Mouse (Mus musculus) heart, adult 9 months (tissue): ENCODE data around the gene Osbpl3.
A peak's percentile ranks its signal among the peaks of the same experiment; 100 is the strongest.

Source experiments
- DNase-seq, 2 experiments: peaks; one replicate each; pipeline ENCODE4 v3.0.0; 2022; ENCODE audit warnings: low spot score in 2 of 2

Osbpl3 gene

GRCm38 (mm10) chr6:50372516-50373424 is 83.2 kb downstream of the Osbpl3 start:
- no peak for DNase-seq

- DNase-seq: no peak
Observed at GRCm38 (mm10) chr6:50371501-50372086, 84.4 kb downstream of the Osbpl3 start.

DNA sequence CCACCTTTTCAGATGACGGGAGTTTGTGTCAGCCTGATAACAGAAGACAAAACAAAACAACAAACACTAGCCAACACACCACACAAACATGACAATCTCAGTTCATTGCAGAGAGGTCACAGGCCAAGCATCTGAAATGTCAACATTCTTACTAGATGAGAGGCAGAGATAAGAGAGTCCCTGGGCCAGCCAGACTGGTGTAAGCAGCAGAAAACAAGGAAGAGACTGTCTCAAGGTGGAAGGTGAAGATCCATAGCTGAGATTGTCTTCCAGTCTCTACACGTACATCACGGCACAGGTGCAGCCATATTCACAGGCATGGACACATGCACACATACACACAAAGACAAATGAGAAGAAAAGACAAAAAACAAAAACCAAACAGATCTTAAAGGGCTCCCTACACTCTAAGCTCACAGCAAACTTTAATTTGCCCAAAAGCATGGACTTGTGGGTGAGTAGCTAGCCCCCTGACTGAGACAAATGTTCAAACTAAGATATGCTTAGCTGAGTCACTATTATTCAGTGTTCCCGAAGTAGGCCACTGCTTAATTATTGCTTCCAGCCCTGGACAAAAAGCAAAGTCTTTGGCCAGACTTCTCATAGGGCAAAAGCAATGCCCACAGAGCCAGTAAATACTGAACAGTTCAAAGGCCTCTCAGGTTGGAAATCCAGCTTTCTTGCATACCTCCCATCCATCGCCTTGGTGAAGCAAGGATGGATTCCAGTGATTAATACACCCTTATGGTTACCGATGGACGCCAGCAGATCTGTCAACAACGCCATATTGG is 87.3 kb downstream of the Osbpl3 start:
- DNase-seq: no peak

- no peak for DNase-seq
Observed at GRCm38 (mm10) chr6:50367836-50368235, 88.2 kb downstream of the Osbpl3 start.

- peak; percentile 44 to 68 for DNase-seq
Observed at GRCm38 (mm10) chr6:50366724-50367123, 89.3 kb downstream of the Osbpl3 start.

DNA sequence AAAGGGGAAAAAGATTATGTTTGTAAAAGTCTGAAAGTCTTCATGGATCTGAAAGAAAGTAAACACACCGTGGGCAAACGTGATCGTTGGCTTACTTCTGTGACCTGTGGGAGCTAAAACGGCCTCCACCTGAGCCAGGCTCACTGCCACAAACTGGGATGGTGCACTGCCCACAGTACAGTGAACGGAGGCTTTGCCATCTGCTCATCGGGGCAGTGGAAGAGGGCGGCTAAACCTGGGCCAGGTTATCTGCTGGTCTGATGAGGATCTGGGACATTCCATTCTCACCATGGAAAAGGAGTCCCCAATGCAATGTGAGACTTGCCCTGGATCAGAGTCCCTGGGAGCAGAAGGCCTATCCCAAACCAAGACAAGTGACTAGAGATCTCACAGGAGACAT is 89.7 kb downstream of the Osbpl3 start:
- DNase-seq: no peak

DNA sequence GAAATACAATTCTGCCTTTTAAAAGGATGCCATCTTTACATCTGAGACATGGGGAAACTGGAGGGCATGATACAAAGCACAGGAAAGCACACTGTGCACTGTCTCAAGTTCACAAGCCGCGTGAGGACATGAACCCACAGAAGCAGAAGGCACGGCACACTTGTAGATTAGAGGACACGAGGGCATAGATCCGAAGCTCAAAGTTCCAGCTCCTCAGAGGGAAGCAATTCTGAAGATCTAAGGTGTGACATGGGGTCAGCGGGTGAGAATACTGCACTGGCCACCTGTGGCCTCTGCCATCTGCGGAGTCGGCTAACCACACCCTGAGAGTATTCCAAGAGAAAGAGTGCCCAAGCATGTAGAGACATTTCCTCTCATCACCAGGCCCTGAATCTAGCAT is 91.6 kb downstream of the Osbpl3 start:
- DNase-seq: no peak

DNA sequence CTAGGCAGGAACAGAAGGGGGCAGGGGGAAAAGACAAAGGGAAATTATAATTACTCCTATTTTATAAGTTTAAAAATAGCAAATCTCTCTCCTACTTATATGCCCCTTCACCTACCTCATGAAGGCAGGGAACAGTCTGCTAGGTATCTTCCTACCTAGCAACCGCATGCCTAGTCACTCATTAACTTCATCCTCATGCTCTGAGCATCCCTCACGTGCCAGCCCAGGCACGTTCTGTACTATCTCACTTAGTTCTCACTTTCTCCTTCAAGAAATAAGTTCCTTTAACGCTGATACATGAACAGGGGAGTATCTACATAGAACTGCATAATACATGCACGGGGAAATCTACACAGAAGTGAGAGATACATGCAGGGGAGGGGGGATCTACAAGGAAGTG is 92.6 kb downstream of the Osbpl3 start:
- DNase-seq: no peak

GRCm38 (mm10) chr6:50362704-50363261 is 93.2 kb downstream of the Osbpl3 start:
- DNase-seq: no peak

DNA sequence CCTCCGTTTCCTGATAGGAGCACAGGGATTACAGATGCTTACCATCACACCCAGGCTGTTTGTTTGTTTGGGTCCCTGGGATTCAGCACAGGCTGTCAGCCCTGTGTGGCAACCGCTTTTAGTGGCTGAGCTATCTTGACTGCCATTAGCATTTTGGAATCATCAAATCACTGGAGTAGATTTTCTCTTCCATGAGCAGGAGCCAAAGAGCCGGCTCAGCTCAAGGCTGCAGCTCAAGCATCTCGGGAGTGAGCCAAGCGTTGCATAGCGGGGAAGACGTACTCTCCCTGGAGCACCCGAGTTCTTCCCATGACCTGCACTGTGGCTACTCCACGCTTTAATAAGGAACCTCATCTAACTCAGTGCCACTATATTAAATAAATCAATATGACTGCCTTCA is 93.8 kb downstream of the Osbpl3 start:
- DNase-seq: no peak

GRCm38 (mm10) chr6:50358104-50358679 is 97.8 kb downstream of the Osbpl3 start:
- DNase-seq: peak; percentile 74 to 84

DNA sequence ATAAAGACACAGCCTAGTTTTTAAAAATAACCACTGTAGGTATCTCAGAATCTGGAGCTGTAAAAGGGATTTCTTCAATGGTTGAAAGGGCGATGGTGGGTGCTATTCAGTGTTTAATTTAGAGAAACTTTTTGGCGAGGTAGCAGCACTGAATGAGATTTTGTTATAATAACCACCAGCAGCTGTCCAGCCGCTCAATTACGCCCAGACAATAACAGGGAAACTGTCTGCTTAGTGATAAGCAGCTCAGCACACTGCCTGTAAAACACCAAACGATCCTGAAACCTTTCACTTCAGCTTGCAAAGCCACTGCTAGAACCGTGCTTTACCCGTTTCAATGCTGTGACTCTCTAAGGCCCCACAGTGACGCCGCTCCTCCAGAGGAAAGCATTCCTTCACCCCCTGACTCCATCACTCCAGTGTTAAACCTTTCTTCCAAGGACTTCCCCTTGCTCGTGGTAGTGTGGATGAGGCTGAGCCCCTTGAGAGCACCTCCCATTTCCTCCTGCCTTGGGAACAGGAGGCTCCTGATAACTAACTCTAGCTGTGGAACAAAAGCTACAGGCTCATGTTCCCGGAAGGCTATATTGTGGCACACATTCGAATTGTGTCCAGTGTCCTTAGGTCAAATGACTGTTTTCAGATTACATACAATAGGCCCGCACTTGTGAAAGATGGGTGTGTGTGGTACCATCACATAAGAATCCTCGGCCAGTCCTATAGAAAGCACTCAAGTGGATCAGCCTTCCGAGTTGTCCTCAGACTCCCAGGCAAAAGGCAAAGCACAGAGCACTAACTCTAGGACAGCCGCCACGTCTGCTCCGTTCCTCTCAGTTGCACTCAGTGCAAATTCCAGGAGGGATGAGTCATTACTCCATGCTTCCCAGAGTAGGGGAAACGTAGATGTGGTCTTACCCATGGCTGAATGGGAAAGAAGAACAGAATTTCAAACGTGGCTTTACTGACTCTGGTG is 101.0 kb downstream of the Osbpl3 start:
- peak; percentile 54 to 62 for DNase-seq

GRCm38 (mm10) chr6:50352812-50353211 is 103.2 kb downstream of the Osbpl3 start:
- DNase-seq: no peak

GRCm38 (mm10) chr6:50350911-50351310 is 105.1 kb downstream of the Osbpl3 start:
- DNase-seq: no peak

DNA sequence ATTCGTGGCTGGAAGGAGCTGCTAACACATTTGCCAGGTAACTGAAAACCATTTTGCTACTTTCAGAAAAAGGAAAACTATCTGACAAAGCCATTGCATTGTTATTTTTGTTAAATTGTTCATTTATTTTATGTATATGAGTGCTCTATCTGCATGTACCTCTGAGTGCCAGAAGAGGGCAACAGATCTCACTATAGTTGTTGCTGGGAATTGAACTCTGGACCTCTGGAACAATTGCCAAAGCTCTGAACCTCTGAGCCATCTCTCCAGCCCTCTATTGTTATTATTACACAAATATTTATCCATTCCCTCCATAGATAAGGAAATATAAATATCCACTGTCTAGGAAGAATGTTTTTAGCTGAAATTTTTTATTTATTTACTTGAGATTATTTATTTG is 107.4 kb downstream of the Osbpl3 start:
- no peak for DNase-seq

- no peak for DNase-seq
Observed at GRCm38 (mm10) chr6:50346204-50346603, 109.8 kb downstream of the Osbpl3 start.

DNA sequence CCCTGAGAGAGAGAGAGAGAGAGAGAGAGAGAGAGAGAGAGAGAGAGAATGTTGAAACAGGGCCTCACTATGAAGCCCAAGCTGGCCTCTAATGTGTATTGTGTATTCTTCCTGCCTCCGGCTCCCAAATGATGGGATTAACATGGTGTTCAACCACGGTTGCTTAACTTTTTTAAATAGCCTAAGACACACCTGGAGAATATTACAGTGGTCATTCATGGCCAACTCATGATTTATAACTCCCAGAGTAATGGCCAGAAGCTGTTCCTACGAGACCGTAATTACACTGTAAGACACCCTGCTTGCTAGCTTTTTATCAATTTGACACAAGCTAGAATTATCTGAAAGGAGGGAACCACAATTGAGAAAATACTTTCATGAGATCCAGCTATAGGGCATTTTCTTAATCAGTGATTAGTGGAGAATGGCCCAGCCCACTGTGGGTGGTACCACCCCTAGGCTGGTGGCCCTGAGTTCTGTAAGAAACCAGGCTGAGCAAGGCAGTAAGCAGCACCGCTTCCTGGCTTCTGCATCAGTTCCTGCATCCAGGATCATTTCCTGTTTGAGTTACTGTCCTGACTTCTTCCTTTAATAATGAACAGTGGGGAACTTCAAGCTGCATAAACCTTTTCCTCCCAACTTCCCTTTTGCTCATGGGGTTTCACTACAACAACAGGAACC is 115.6 kb downstream of the Osbpl3 start:
- DNase-seq: no peak

DNA sequence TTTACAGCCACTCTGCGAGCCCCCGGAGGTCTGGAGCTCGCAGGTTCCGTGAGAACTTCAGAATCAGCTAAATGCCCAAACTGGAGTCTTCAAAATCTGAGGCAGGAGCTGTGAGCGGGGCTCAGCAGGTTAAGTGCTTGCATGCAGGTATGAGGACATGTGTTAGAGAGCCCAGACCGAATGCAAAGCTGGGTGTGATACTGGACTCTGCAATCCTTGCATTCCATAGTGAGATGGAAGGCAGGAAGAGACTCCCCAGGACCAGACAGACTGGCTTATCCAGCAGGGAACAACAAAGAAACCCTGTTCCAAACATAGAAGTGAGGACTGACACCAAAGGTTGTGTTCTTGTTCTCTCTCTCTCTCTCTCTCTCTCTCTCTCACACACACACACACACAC is 118.6 kb downstream of the Osbpl3 start:
- no peak for DNase-seq

DNA sequence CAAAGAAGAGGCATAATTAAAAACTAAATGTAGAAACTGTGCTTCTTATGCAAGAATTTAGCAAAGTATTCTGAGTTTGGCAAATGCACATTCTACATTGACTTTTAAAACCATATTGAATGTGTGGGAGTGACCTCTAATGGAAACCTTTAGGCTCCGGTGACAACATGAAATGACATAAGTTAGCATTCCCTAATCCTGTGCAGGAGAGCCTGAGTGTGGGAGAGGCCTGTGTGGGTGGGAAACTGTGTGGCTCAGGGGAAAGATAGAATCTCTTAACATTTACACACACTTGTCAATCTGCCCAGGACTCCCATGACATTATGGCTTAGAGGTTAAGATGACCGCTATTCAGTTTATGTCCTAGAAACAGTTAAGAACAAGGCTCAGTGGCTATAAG is 119.6 kb downstream of the Osbpl3 start:
- DNase-seq: no peak
